Mouse (Mus musculus) embryonic facial prominence, embryonic 13.5 days (tissue): ENCODE measurements around the gene Ap1ar. TPM values are rescaled to one million over a fixed set of nuclear protein-coding genes. Genes with fewer than 3 reads are reported as not detected.
"Not testable (repeated sequence)": the region's sequence is repeated elsewhere in the genome, so short reads cannot be mapped to it uniquely, and the experiment has no call there.

Source experiments
- ATAC-seq: fragments of 200-750 bp; cut with Nextera tagmentation; 2 replicates; pipeline ENCODE4 v1.8.0; 2017; ENCODE audit warnings: low read depth; ENCODE audit not compliant: insufficient number of reproducible peaks, insufficient read depth, low FRiP score, low TSS enrichment
- H3K27ac ChIP-seq: fragments of 300-500 bp; sonication (generic); 2 replicates; pipeline ENCODE4 v1.5.1; 2015; ENCODE audit warnings: moderate library complexity, mild to moderate bottlenecking, inconsistent platforms
- H3K27me3 ChIP-seq: fragments of 300-500 bp; sonication (generic); 2 replicates; pipeline ENCODE4 v1.6.1; 2015; ENCODE audit warnings: mild to moderate bottlenecking, inconsistent platforms
- H3K36me3 ChIP-seq: fragments of 300-500 bp; sonication (generic); 2 replicates; pipeline ENCODE4 v1.6.1; 2015; ENCODE audit warnings: mild to moderate bottlenecking, inconsistent platforms
- H3K4me1 ChIP-seq: fragments of 300-500 bp; sonication (generic); 2 replicates; pipeline ENCODE4 v1.6.1; 2015; ENCODE audit warnings: inconsistent platforms
- H3K4me2 ChIP-seq: fragments of 300-500 bp; sonication (generic); 2 replicates; pipeline ENCODE4 v1.6.1; 2015; ENCODE audit warnings: moderate library complexity, mild to moderate bottlenecking, inconsistent platforms
- H3K4me3 ChIP-seq: fragments of 300-500 bp; sonication (generic); 2 replicates; pipeline ENCODE4 v1.5.1; 2015; ENCODE audit warnings: mild to moderate bottlenecking, inconsistent platforms
- H3K9ac ChIP-seq: fragments of 300-500 bp; sonication (generic); 2 replicates; pipeline ENCODE4 v1.6.1; 2015; ENCODE audit warnings: mild to moderate bottlenecking, inconsistent platforms
- H3K9me3 ChIP-seq: fragments of 300-500 bp; sonication (generic); 2 replicates; pipeline ENCODE4 v1.6.1; 2016; ENCODE audit warnings: inconsistent platforms
- WGBS: fragments of 180-500 bp; shearing (Covaris S2); methylation state at CpG from one replicate; pipeline ENCODE4 v1.1.7; 2015; ENCODE audit warnings: mixed read lengths; 5-methylcytosine and 5-hydroxymethylcytosine counted together
- polyA plus RNA-seq: library from polyadenylated mRNA; unstranded; fragments of >200 nt; fragmentation: Nextera tagmentation; extraction: Ambion mirVana; gene quantifications from 2 replicates; pipeline ENCODE4 v1.2.1, GENCODE M21; 2015

Ap1ar gene
- polyA plus RNA-seq, 1 experiment from 2014 or later, result 55.4 TPM

- Histone ChIP-seq H3K27ac (no peak overlapping the region), H3K4me2 (peak overlapping the region; percentile 98), H3K4me1 (peaks cover 15% of the 10 kb centered on the region), H3K9ac (peak overlapping the region; percentile 71), H3K36me3 (no peaks in the 10 kb centered on the region), H3K4me3 (peak overlapping the region; percentile 61), H3K27me3 (peaks cover 44% of the 10 kb centered on the region), H3K9me3 (no peaks in the 10 kb centered on the region)
- no peak for ATAC-seq
- under 1% methylated on average over 35 of the region's 36 CpGs for WGBS
These were observed 46.9 kb downstream of the Ap1ar start for GRCm38 (mm10) chr3:127790234-127791055.

GRCm38 (mm10) chr3:127789500-127790191 is 47.7 kb downstream of the Ap1ar start, which contains the start of gene Tifa:
Tifa (plus strand) TSS chr3:127789805.
- H3K27ac ChIP-seq, result no peak within 1 kb of the TSS
- H3K9me3 ChIP-seq, result no peaks in the 10 kb centered on the region
- H3K27me3 ChIP-seq, result peaks cover 44% of the 10 kb centered on the region
- H3K4me3 ChIP-seq, result peak within 1 kb of the TSS; percentile 61
- peaks cover 15% of the 10 kb centered on the region for H3K4me1 ChIP-seq
- ATAC-seq, result peak; percentile 16; the same call in 1 of the 2 replicates
- under 1% methylated on average over 41 of the region's 44 CpGs for WGBS
- no peaks in the 10 kb centered on the region for H3K36me3 ChIP-seq
- peak within 1 kb of the TSS; percentile 98 for H3K4me2 ChIP-seq
- peak within 1 kb of the TSS; percentile 71 for H3K9ac ChIP-seq

GRCm38 (mm10) chr3:127788919-127789318 is 48.4 kb downstream of the Ap1ar start:
- ATAC-seq, result no peak
- no peak overlapping the region; the same call in 1 of the 2 replicates for H3K4me2 ChIP-seq
- no peaks in the 10 kb centered on the region for H3K9me3 ChIP-seq
- peaks cover 44% of the 10 kb centered on the region for H3K27me3 ChIP-seq
- no peak overlapping the region for H3K4me3 ChIP-seq
- H3K36me3 ChIP-seq, result no peaks in the 10 kb centered on the region
- 18% methylated on average over 8 of the region's 8 CpGs for WGBS
- no peak overlapping the region for H3K27ac ChIP-seq
- no peak overlapping the region for H3K9ac ChIP-seq
- H3K4me1 ChIP-seq, result peaks cover 15% of the 10 kb centered on the region

GRCm38 (mm10) chr3:127788038-127788437 is 49.3 kb downstream of the Ap1ar start:
- no peak overlapping the region for H3K4me2 ChIP-seq
- 46% methylated on average over 7 of the region's 7 CpGs for WGBS
- no peak overlapping the region for H3K27ac ChIP-seq
- H3K4me1 ChIP-seq, result peaks cover 15% of the 10 kb centered on the region
- no peaks in the 10 kb centered on the region for H3K36me3 ChIP-seq
- no peak for ATAC-seq
- no peaks in the 10 kb centered on the region for H3K9me3 ChIP-seq
- peaks cover 44% of the 10 kb centered on the region for H3K27me3 ChIP-seq
- no peak overlapping the region for H3K9ac ChIP-seq
- H3K4me3 ChIP-seq, result no peak overlapping the region

GRCm38 (mm10) chr3:127787032-127787431 is 50.3 kb downstream of the Ap1ar start:
- Histone ChIP-seq H3K9ac (no peak overlapping the region), H3K4me3 (no peak overlapping the region), H3K4me1 (peaks cover 15% of the 10 kb centered on the region), H3K36me3 (no peaks in the 10 kb centered on the region), H3K9me3 (no peaks in the 10 kb centered on the region), H3K27me3 (peaks cover 38% of the 10 kb centered on the region), H3K27ac (no peak overlapping the region), H3K4me2 (no peak overlapping the region)
- ATAC-seq, result no peak

- H3K9ac ChIP-seq, H3K36me3 ChIP-seq, H3K4me1 ChIP-seq, H3K27ac ChIP-seq, H3K4me3 ChIP-seq, ATAC-seq, H3K9me3 ChIP-seq, H3K4me2 ChIP-seq: not testable (repeated sequence)
- WGBS, result 93% methylated on average over 8 of the region's 8 CpGs
- peaks cover 13% of the 10 kb centered on the region for H3K27me3 ChIP-seq
These were observed 53.6 kb downstream of the Ap1ar start for GRCm38 (mm10) chr3:127783680-127784079.

GRCm38 (mm10) chr3:127782921-127783320 is 54.4 kb downstream of the Ap1ar start:
- peaks cover 6% of the 10 kb centered on the region for H3K27me3 ChIP-seq
- 0 out of 2 replicates have a peak, but pooled peaks cover 3% of the 10 kb centered on the region for H3K4me1 ChIP-seq
- WGBS, result 91% methylated on average over 6 of the region's 6 CpGs
- H3K27ac ChIP-seq, result no peak overlapping the region
- H3K9me3 ChIP-seq, result no peaks in the 10 kb centered on the region
- ATAC-seq, result no peak
- H3K36me3 ChIP-seq, result no peaks in the 10 kb centered on the region
- H3K9ac ChIP-seq, result no peak overlapping the region
- no peak overlapping the region for H3K4me2 ChIP-seq
- H3K4me3 ChIP-seq, result no peak overlapping the region

GRCm38 (mm10) chr3:127780921-127781320 is 56.4 kb downstream of the Ap1ar start:
- 93% methylated on average over 9 of the region's 9 CpGs for WGBS
- no peak overlapping the region for H3K4me3 ChIP-seq
- H3K4me2 ChIP-seq, result no peak overlapping the region
- H3K9ac ChIP-seq, result no peak overlapping the region
- H3K27me3 ChIP-seq, result no peaks in the 10 kb centered on the region
- no peaks in the 10 kb centered on the region for H3K9me3 ChIP-seq
- no peak for ATAC-seq
- no peak overlapping the region for H3K27ac ChIP-seq
- H3K36me3 ChIP-seq, result no peaks in the 10 kb centered on the region
- H3K4me1 ChIP-seq, result no peaks in the 10 kb centered on the region

GRCm38 (mm10) chr3:127780021-127780644 is 57.2 kb downstream of the Ap1ar start, which contains the start of gene Alpk1:
Alpk1 (minus strand) TSS chr3:127780527.
- Histone ChIP-seq H3K36me3 (no peaks in the 10 kb centered on the region), H3K4me3 (peak within 1 kb of the TSS; percentile 51), H3K4me1 (no peaks in the 10 kb centered on the region), H3K27me3 (no peaks in the 10 kb centered on the region), H3K9ac (peak within 1 kb of the TSS; percentile 64), H3K27ac (0 out of 2 replicates have a peak within 1 kb of the TSS, but pooled peaks have one; percentile 39), H3K9me3 (no peaks in the 10 kb centered on the region), H3K4me2 (peak within 1 kb of the TSS; percentile 68)
- under 1% methylated on average over 24 of the region's 24 CpGs for WGBS
- no peak for ATAC-seq

GRCm38 (mm10) chr3:127769146-127769545 is 68.2 kb downstream of the Ap1ar start:
- H3K36me3 ChIP-seq, result no peaks in the 10 kb centered on the region

GRCm38 (mm10) chr3:127765971-127766370 is 71.4 kb downstream of the Ap1ar start:
- Histone ChIP-seq H3K4me3 (no peak overlapping the region), H3K4me1 (no peaks in the 10 kb centered on the region), H3K36me3 (no peaks in the 10 kb centered on the region), H3K27ac (no peak overlapping the region), H3K4me2 (no peak overlapping the region), H3K9ac (no peak overlapping the region), H3K27me3 (peaks cover 11% of the 10 kb centered on the region), H3K9me3 (no peaks in the 10 kb centered on the region)
- no peak for ATAC-seq
- WGBS, result 68% methylated on average over 3 of the region's 3 CpGs

More at GRCm38 (mm10) chr3:127769146-127769545, 68.2 kb downstream of the Ap1ar start:
- no peak overlapping the region for H3K9ac ChIP-seq
- 84% methylated on average over 11 of the region's 11 CpGs for WGBS
- H3K27ac ChIP-seq, result no peak overlapping the region
- ATAC-seq, result no peak
- H3K9me3 ChIP-seq, result no peaks in the 10 kb centered on the region
- H3K27me3 ChIP-seq, result no peaks in the 10 kb centered on the region
- no peak overlapping the region for H3K4me2 ChIP-seq
- H3K4me3 ChIP-seq, result no peak overlapping the region
- no peaks in the 10 kb centered on the region for H3K4me1 ChIP-seq
